In genomic region chr11:20858921-20859668, GRCm38 (mm10) we compare ENCODE assay signal across 8 mouse cellular contexts. TPM values are rescaled to one million over a fixed set of nuclear protein-coding genes. Genes with fewer than 3 reads are reported as not detected.
A peak's percentile ranks its signal among the peaks of the same experiment; 100 is the strongest.
DNase-seq lines count a peak whose midpoint lies in the region; ATAC-seq and TF ChIP-seq lines count a peak whose summit lies in the region.

No protein-coding gene starts in this region.

- peak overlapping the region; percentile 30; the same call in 1 of the 2 replicates for H3K4me2 ChIP-seq in forebrain, postnatal 0 days (ENCODE audit: low read depth)
- peak overlapping the region; percentile 44 for H3K4me2 ChIP-seq in lung, embryonic 14.5 days

- no peaks in the 10 kb centered on the region; the same call in 1 of the 2 replicates for H3K4me1 ChIP-seq in forebrain, postnatal 0 days (ENCODE audit: insufficient read depth)
- peaks cover 17% of the 10 kb centered on the region for H3K4me1 ChIP-seq in lung, embryonic 14.5 days (ENCODE audit: insufficient read depth)

- 0 out of 2 replicates have a peak, but pooled peaks have one; percentile 12 for TF ChIP-seq CTCF in forebrain, postnatal 0 days (IDR thresholded peaks at IDR 0.05; ENCODE audit: low read depth)
- TF ChIP-seq CTCF in lung, embryonic 14.5 days (IDR thresholded peaks at IDR 0.05; ENCODE audit: low read depth) = no peak

- intact Hi-C loops in heart, postnatal 10 days (cut with DNase I) = loop anchor here (2.0 kb wide), 2 partner anchors 28 to 56 kb away; partner anchors contain the start of gene Lgalsl

- no peaks in the 10 kb centered on the region for H3K36me3 ChIP-seq in forebrain, postnatal 0 days (ENCODE audit: insufficient read depth)
- no peaks in the 10 kb centered on the region for H3K36me3 ChIP-seq in lung, embryonic 14.5 days (ENCODE audit: insufficient read depth)

- H3K27ac ChIP-seq in forebrain, postnatal 0 days (ENCODE audit: low read depth, low read length) = peak overlapping the region; percentile 78
- H3K27ac ChIP-seq in lung, embryonic 14.5 days (ENCODE audit: low read depth) = peak overlapping the region; percentile 95

- no peak overlapping the region for H3K4me3 ChIP-seq in forebrain, postnatal 0 days (ENCODE audit: low read depth, low read length)
- H3K4me3 ChIP-seq in lung, embryonic 14.5 days (ENCODE audit: low read depth, low read length) = peak overlapping the region; percentile 3; the same call in 1 of the 2 replicates

- 7% methylated on average over 9 of the region's 9 CpGs for WGBS in forebrain, postnatal 0 days
- 4% methylated on average over 9 of the region's 9 CpGs for WGBS in lung, embryonic 14.5 days

- no peaks in the 10 kb centered on the region for H3K9me3 ChIP-seq in forebrain, postnatal 0 days (ENCODE audit: low read length)
- H3K9me3 ChIP-seq in lung, embryonic 14.5 days (ENCODE audit: low read depth, low read length) = no peaks in the 10 kb centered on the region

- H3K9ac ChIP-seq in forebrain, postnatal 0 days = no peak overlapping the region
- no peak overlapping the region for H3K9ac ChIP-seq in lung, embryonic 14.5 days

- no peaks in the 10 kb centered on the region for H3K27me3 ChIP-seq in forebrain, postnatal 0 days (ENCODE audit: insufficient read depth, low read length)
- H3K27me3 ChIP-seq in lung, embryonic 14.5 days (ENCODE audit: insufficient read depth, low read length) = no peaks in the 10 kb centered on the region

- DNase-seq in Muller cell, postnatal 12 days (ENCODE audit: inconsistent ontology term) = peak; percentile 98
- peak; percentile 61 to 71 for DNase-seq in cerebellum, adult 18-20 months
- DNase-seq in forebrain, postnatal 0 days = peak; percentile 84
- peak; percentile 92 to 93 for DNase-seq in heart, postnatal 10 days
- DNase-seq in kidney, postnatal 36 days = peak; percentile 85 to 92
- DNase-seq in lung, embryonic 14.5 days = peak; percentile 92
- DNase-seq in right cerebral cortex, adult 18-20 months = peak; percentile 81

- peak; percentile 96 for ATAC-seq in forebrain, postnatal 0 days
- ATAC-seq in lung, embryonic 14.5 days (ENCODE audit: insufficient read depth) = peak; percentile 87
- no peak for ATAC-seq in erythroblast, adult 5-6 weeks (replicated peaks; ENCODE audit: low FRiP score, poor library complexity, severe bottlenecking)

RNA-seq across cellular contexts. Expression of gene Lgalsl, which starts 28.2 kb away (rescaled TPM):
- total RNA-seq in forebrain, postnatal 0 days (2014; rRNA removed) = 104 and 119 TPM in 2 replicates
- 71.9 and 78.3 TPM in 2 replicates for polyA plus RNA-seq in forebrain, postnatal 0 days (2015; fragmentation: Nextera tagmentation; extraction: Ambion mirVana)
- total RNA-seq in heart, postnatal 10 days (2021) = 10 to 100 TPM; 40.3 to 43.1 TPM
- polyA plus RNA-seq in lung, embryonic 14.5 days (2014; fragmentation: Nextera tagmentation; extraction: Ambion mirVana) = 46.5 and 50.4 TPM in 2 replicates
- total RNA-seq in erythroblast, adult 5-6 weeks (2015; ENCODE audit: low replicate concordance) = 4.8 and 5.6 TPM in 2 replicates
- 1.0 and 1.7 TPM in 2 replicates for total RNA-seq in erythroblast, adult 5-6 weeks (2017; ENCODE audit: low replicate concordance)

Comparison
In these comparisons a context has a peak if more than half of its experiments do, and no peak if none do; other contexts are left out.
1. RNA of gene Lgalsl, which starts 28.2 kb away (total RNA-seq): 104 to 119 TPM in forebrain, postnatal 0 days and 40.3 to 43.1 TPM in heart, postnatal 10 days; 1.0 to 5.6 TPM in erythroblast, adult 5-6 weeks; every median in the first group is over 4 times any median in the second.
2. Peak in every context shown above with its lines, with median percentiles within 50 percentile points of each other: DNase-seq.